Mouse (Mus musculus) thymus, adult 2 months (tissue): Measurements from ENCODE around the gene Tapt1.

ENCODE experiments used
- CTCF ChIP-seq: fragments of 200-500 bp; IDR thresholded peaks from 2 replicates; pipeline ENCODE4 v1.5.1; 2012; ENCODE audit warnings: mild to moderate bottlenecking, control low read depth, low read length, moderate library complexity, borderline replicate concordance; ENCODE audit not compliant: control insufficient read depth, poor library complexity, insufficient read depth; ENCODE audit errors: extremely low read depth
- POLR2A ChIP-seq: fragments of 200-500 bp; IDR thresholded peaks from 2 replicates; pipeline ENCODE4 v1.6.1; 2012; ENCODE audit warnings: mild to moderate bottlenecking, low read length, control low read depth, moderate library complexity; ENCODE audit not compliant: control insufficient read depth, poor library complexity, insufficient read depth; ENCODE audit errors: extremely low read depth

GRCm38 (mm10) chr5:44181669-44182068, 44.8 kb downstream of the Tapt1 start:
- TF ChIP-seq POLR2A (no peak), CTCF (no peak)
